17 mouse cellular contexts compared by ENCODE assay signal in genomic region chrX:155511409-155511808, GRCm38 (mm10).
DNase-seq lines count a peak whose midpoint lies in the region; ATAC-seq lines count a peak whose summit lies in the region.
"Had no signal": no experiment of that assay in that cellular context is flagged by ENCODE, and none has a peak within 500 bp of the region (broad histone marks: within the 10 kb centered on the region; RNA-seq: fewer than 3 reads in every experiment).

No protein-coding gene starts in this region.

- ATAC-seq in granulocyte monocyte progenitor cell, adult 5-6 weeks (replicated peaks; ENCODE audit: poor library complexity, severe bottlenecking) = peak; percentile 99
- peak; percentile 92 for ATAC-seq in megakaryocyte progenitor cell, adult 5-6 weeks (replicated peaks; ENCODE audit: poor library complexity)
- ATAC-seq: forebrain, embryonic 14.5 days; forebrain, embryonic 16.5 days had no signal

- DNase-seq in 416B (ENCODE audit: low read depth) = peak; percentile 1
- no peak for DNase-seq in left cerebral cortex, adult 11 months (ENCODE audit: low spot score)
- no peak for DNase-seq in left cerebral cortex, postnatal 25 days (ENCODE audit: low spot score in 2 of 2)
- DNase-seq: adrenal gland, adult 2 months; adrenal gland, postnatal 10 days; adrenal gland, postnatal 25 days; cerebellum, adult 11 months; cerebellum, adult 18-20 months; cerebellum, adult 8-10 months; cerebellum, adult 9-11 months; cerebellum, postnatal 14 days; cerebellum, postnatal 36 days; embryo, embryonic 11 days had no signal

- intact Hi-C loops in left cerebral cortex, postnatal 25 days (cut with DNase I) = no loop called here
